Mouse (Mus musculus): ENCODE measurements around the gene Grap2. TPM values are rescaled to one million over a fixed set of nuclear protein-coding genes. Genes with fewer than 3 reads are reported as not detected.
"Not testable (repeated sequence)": the region's sequence is repeated elsewhere in the genome, so short reads cannot be mapped to it uniquely, and the experiment has no call there.

Gene Grap2
- polyA plus RNA-seq, 1 experiment from 2014 or later: 13.3 TPM

DNA sequence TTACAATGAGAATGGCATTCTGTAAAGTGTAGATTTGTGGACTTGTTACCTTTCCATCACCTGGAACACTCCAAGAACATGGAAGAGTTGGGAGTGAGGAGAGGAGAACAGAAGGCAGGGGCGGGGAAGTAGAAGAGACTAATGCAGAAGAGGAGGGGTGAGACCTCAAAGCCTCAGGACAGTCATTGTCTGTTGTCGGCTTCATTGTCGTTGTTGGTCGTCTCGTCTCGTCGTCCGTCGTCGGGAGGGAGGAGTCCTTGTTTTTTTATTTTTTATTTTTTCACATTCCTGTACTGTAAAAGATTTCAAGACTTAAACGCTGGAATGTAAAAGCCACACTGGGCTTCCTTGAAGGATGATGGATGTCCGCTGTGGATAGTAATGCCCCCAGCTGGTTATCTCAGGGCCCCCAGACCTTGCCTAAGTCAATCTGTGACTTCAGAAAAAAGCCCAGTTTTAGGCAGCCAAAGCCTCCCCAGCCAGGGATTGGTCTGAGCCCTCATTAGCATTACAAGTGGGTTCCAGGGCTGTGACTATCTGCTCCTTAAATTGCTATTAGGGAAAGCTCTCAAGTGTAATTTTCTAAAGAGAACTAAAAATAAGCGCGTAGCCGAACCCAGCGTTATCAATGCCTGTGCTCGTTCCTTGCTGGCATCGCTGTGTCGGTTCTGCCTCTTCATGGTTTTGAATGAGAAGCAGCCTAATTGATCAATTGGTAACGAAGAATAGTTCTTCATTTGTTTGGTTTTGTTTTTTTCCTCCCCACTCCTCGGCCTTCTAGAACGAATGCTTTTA is 5.0 kb downstream of the Grap2 start:
- H3K27ac ChIP-seq (ENCODE audit: low read depth): no peak overlapping the region
- no peak overlapping the region for H3K4me2 ChIP-seq (ENCODE audit: low read depth, low read length)
- DNase-seq (no peak), ATAC-seq (no peak)
- no peaks in the 10 kb centered on the region for H3K9me3 ChIP-seq (ENCODE audit: low read length)
- H3K4me3 ChIP-seq (ENCODE audit: low read depth, low read length): no peak overlapping the region
- peaks cover 11% of the 10 kb centered on the region for H3K27me3 ChIP-seq (ENCODE audit: insufficient read depth, low read length)
- 39% methylated on average over 22 of the region's 22 CpGs for WGBS (ENCODE audit: insufficient replicate concordance)
- TF ChIP-seq CTCF (IDR thresholded peaks at IDR 0.05; ENCODE audit: low read depth) (no peak), EP300 (IDR thresholded peaks at IDR 0.05; ENCODE audit: low read depth) (no peak)
- no peaks in the 10 kb centered on the region for H3K36me3 ChIP-seq (replicated peaks; ENCODE audit: insufficient read depth, low read length)
- no peak overlapping the region for H3K9ac ChIP-seq (replicated peaks)
- no peaks in the 10 kb centered on the region for H3K4me1 ChIP-seq (ENCODE audit: insufficient read depth)

- ATAC-seq: no peak
- Histone ChIP-seq H3K9ac (replicated peaks) (no peak overlapping the region), H3K27me3 (ENCODE audit: insufficient read depth, low read length) (peaks cover 11% of the 10 kb centered on the region), H3K4me2 (ENCODE audit: low read depth, low read length) (no peak overlapping the region), H3K4me1 (ENCODE audit: insufficient read depth) (peaks cover 5% of the 10 kb centered on the region; the same call in 1 of the 2 replicates), H3K36me3 (replicated peaks; ENCODE audit: insufficient read depth, low read length) (no peaks in the 10 kb centered on the region), H3K9me3 (ENCODE audit: low read length) (no peaks in the 10 kb centered on the region), H3K4me3 (ENCODE audit: low read depth, low read length) (no peak overlapping the region), H3K27ac (ENCODE audit: low read depth) (no peak overlapping the region)
- TF ChIP-seq CTCF (IDR thresholded peaks at IDR 0.05; ENCODE audit: low read depth): no peak
- TF ChIP-seq EP300 (IDR thresholded peaks at IDR 0.05; ENCODE audit: low read depth): no peak
- DNase-seq: no peak
- WGBS (ENCODE audit: insufficient replicate concordance): 67% methylated on average over 3 of the region's 3 CpGs
Measured at GRCm38 (mm10) chr15:80579121-80579520, 6.7 kb downstream of the Grap2 start.

DNA sequence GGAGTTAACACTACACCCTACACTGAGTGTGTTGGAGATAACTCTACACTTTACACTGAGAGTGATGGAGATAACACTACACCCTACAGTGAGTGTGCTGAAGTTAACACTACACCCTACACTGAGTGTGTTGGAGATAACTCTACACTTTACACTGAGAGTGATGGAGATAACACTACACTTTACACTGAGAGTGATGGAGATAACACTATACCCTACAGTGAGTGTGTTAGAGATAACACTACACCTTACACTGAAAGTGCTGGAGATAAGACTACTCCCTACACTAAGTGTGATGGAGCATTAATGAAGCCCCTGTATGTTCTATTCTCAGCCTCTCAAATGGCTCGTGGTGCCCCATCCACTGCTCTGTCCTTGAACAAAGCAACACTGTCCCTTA is 8.2 kb downstream of the Grap2 start:
- H3K36me3 ChIP-seq (replicated peaks; ENCODE audit: insufficient read depth, low read length); DNase-seq; H3K4me2 ChIP-seq (ENCODE audit: low read depth, low read length); H3K27ac ChIP-seq (ENCODE audit: low read depth); H3K4me1 ChIP-seq (ENCODE audit: insufficient read depth); H3K9me3 ChIP-seq (ENCODE audit: low read length); H3K9ac ChIP-seq (replicated peaks); H3K4me3 ChIP-seq (ENCODE audit: low read depth, low read length); ATAC-seq: not testable (repeated sequence)
- peaks cover 11% of the 10 kb centered on the region for H3K27me3 ChIP-seq (ENCODE audit: insufficient read depth, low read length)
- WGBS (ENCODE audit: insufficient replicate concordance): 74% methylated on average over 1 of the region's 1 CpGs

DNA sequence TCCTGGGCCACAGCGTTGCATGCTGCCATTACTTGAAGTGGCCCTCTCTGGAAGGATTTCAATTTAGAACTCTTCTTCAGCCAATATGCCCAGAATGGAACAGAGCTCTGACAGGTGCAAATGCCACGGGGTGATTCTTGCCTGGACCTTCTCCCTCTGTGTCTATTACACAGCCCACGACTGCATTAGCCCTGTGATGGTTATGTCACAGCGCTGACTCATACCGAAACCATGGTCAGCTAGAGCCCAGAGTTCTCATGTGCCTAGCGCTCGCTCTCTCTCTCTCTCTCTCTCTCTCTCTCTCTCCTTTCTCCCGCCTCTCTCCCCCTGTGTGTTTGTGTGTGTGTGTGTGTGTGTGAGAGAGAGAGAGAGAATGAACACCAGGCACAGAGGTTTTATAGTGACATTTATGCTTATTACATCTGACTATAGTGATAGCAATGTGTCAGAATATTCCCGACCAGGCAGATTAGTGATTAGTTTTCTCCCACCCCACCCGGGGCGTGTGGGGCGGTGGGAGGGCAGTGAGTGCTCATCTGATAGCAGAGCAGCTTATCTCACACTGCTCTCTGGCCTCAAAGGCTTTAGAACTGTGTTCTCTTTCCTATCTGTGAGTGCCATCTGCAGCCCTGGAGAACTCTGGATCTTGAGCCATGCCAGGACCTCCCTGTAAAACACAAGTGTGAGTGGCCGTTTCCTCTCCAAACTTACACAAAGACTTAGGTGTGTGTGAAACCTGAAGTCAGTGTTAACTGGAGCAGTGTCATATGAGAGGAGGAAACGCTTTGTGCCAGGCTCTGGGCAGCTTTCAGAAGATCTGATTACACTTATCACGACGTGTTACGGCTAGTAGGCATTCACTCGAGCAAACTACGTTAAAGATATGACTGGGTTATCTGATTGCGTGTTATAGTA is 10.4 kb downstream of the Grap2 start:
- H3K9ac ChIP-seq (replicated peaks): no peak overlapping the region
- peaks cover under 1% of the 10 kb centered on the region for H3K27me3 ChIP-seq (ENCODE audit: insufficient read depth, low read length)
- WGBS (ENCODE audit: insufficient replicate concordance): 36% methylated on average over 20 of the region's 20 CpGs
- TF ChIP-seq CTCF (IDR thresholded peaks at IDR 0.05; ENCODE audit: low read depth): no peak
- TF ChIP-seq EP300 (IDR thresholded peaks at IDR 0.05; ENCODE audit: low read depth): no peak
- H3K4me1 ChIP-seq (ENCODE audit: insufficient read depth): peaks cover 5% of the 10 kb centered on the region; the same call in 1 of the 2 replicates
- H3K4me2 ChIP-seq (ENCODE audit: low read depth, low read length): peak overlapping the region; percentile 30
- no peak; the same call in 1 of the 2 replicates for ATAC-seq
- H3K27ac ChIP-seq (ENCODE audit: low read depth): no peak overlapping the region
- no peaks in the 10 kb centered on the region for H3K9me3 ChIP-seq (ENCODE audit: low read length)
- no peak overlapping the region for H3K4me3 ChIP-seq (ENCODE audit: low read depth, low read length)
- no peak for DNase-seq
- H3K36me3 ChIP-seq (replicated peaks; ENCODE audit: insufficient read depth, low read length): no peaks in the 10 kb centered on the region

GRCm38 (mm10) chr15:80586296-80586695 is 13.9 kb downstream of the Grap2 start:
- H3K27ac ChIP-seq (ENCODE audit: low read depth): no peak overlapping the region
- 51% methylated on average over 4 of the region's 4 CpGs for WGBS (ENCODE audit: insufficient replicate concordance)
- H3K27me3 ChIP-seq (ENCODE audit: insufficient read depth, low read length): no peaks in the 10 kb centered on the region
- no peak overlapping the region for H3K4me3 ChIP-seq (ENCODE audit: low read depth, low read length)
- TF ChIP-seq CTCF (IDR thresholded peaks at IDR 0.05; ENCODE audit: low read depth): no peak
- TF ChIP-seq EP300 (IDR thresholded peaks at IDR 0.05; ENCODE audit: low read depth): no peak
- ATAC-seq (no peak), DNase-seq (no peak)
- no peak overlapping the region for H3K9ac ChIP-seq (replicated peaks)
- H3K4me2 ChIP-seq (ENCODE audit: low read depth, low read length): no peak overlapping the region
- no peaks in the 10 kb centered on the region for H3K36me3 ChIP-seq (replicated peaks; ENCODE audit: insufficient read depth, low read length)
- H3K4me1 ChIP-seq (ENCODE audit: insufficient read depth): peaks cover 5% of the 10 kb centered on the region; the same call in 1 of the 2 replicates
- H3K9me3 ChIP-seq (ENCODE audit: low read length): no peaks in the 10 kb centered on the region

DNA sequence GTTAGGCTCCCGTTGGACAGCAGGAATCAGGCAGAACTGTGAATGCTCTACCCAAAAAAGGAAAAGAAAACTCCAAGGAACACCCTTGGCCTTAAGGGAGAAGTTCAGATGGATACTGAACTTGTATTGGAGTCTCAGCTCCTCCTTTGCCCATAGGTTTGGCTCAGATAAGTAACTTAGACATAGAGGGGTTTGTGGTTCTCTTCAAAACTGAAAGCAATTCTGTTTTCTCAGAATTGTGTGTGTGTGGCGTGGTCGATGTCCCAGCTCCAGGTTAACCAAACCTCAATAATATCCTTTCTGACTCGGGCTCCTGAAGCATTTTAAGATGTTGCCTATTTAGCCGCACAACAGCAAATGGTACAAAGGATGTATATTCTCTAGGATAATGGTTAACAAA is 18.2 kb downstream of the Grap2 start:
- Histone ChIP-seq H3K4me1 (ENCODE audit: insufficient read depth) (no peaks in the 10 kb centered on the region; the same call in 1 of the 2 replicates), H3K4me2 (ENCODE audit: low read depth, low read length) (no peak overlapping the region), H3K27ac (ENCODE audit: low read depth) (no peak overlapping the region), H3K27me3 (ENCODE audit: insufficient read depth, low read length) (no peaks in the 10 kb centered on the region), H3K9ac (replicated peaks) (no peak overlapping the region), H3K4me3 (ENCODE audit: low read depth, low read length) (no peak overlapping the region), H3K9me3 (ENCODE audit: low read length) (no peaks in the 10 kb centered on the region), H3K36me3 (replicated peaks; ENCODE audit: insufficient read depth, low read length) (no peaks in the 10 kb centered on the region)
- TF ChIP-seq CTCF (IDR thresholded peaks at IDR 0.05; ENCODE audit: low read depth) (no peak), EP300 (IDR thresholded peaks at IDR 0.05; ENCODE audit: low read depth) (no peak)
- ATAC-seq (no peak), DNase-seq (no peak)
- 57% methylated on average over 5 of the region's 5 CpGs for WGBS (ENCODE audit: insufficient replicate concordance)

Measured in liver, postnatal 0 days (tissue).